Comparison of ENCODE assay signal across 11 mouse cellular contexts in the genomic region with DNA sequence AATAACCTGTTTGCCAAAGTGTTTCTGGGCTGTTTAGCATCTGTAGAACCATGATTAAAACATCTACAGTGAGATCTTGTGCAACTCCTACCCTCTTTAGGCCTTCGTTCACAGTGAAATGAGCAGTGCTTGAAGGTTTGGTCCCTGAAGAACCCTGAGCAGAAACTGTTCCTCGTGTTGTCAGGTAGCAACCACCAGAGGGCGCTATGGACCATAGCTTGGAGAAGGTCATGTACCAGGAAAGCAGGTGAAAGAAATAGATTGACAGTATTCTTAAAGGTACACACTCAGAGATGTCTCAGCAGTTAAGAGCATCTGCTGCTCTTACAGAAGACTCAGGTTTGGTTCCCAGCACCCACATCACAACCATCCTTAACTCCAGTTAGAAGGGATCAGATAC. TPM values are rescaled to one million over a fixed set of nuclear protein-coding genes. Genes with fewer than 3 reads are reported as not detected.
A peak's percentile ranks its signal among the peaks of the same experiment; 100 is the strongest.
DNase-seq lines count a peak whose midpoint lies in the region; ATAC-seq lines count a peak whose summit lies in the region.
"Had no signal": no experiment of that assay in that cellular context is flagged by ENCODE, and none has a peak within 500 bp of the region (broad histone marks: within the 10 kb centered on the region; RNA-seq: fewer than 3 reads in every experiment).

No protein-coding gene starts in this region.

- ATAC-seq in common myeloid progenitor, adult 5-6 weeks (replicated peaks; ENCODE audit: low read depth, poor library complexity, severe bottlenecking): peak; percentile 60
- ATAC-seq: Patski had no signal

- H3K27ac ChIP-seq in limb, embryonic 10.5 days: no peak overlapping the region
- H3K27ac ChIP-seq: neural tube, embryonic 12.5 days had no signal

- peaks cover 21% of the 10 kb centered on the region for H3K4me1 ChIP-seq in limb, embryonic 10.5 days

- WGBS in limb, embryonic 10.5 days: 30% methylated on average over 3 of the region's 3 CpGs

- peak; percentile 65 for DNase-seq in embryo, embryonic 10 days (ENCODE audit: low spot score)
- DNase-seq in embryo, embryonic 11 days: no peak
- DNase-seq in ovary, postnatal 36 days (ENCODE audit: low spot score): peak; percentile 47
- no peak for DNase-seq in ovary, postnatal 10 days (ENCODE audit: low spot score)
- peak; percentile 60 for DNase-seq in limb, embryonic 10.5 days (ENCODE audit: low spot score)
- DNase-seq in spleen, postnatal 14 days (ENCODE audit: low spot score in 2 of 2): peak; percentile 29 to 61
- DNase-seq in frontal cortex, postnatal 10 days (ENCODE audit: low spot score in 2 of 2): no peak

- H3K36me3 ChIP-seq in limb, embryonic 10.5 days: peaks cover 9% of the 10 kb centered on the region; the same call in 1 of the 2 replicates
- H3K36me3 ChIP-seq: neural tube, embryonic 12.5 days had no signal

- H3K27me3 ChIP-seq in limb, embryonic 10.5 days (ENCODE audit: low read depth, poor library complexity, severe bottlenecking): peaks cover 12% of the 10 kb centered on the region
- H3K27me3 ChIP-seq: neural tube, embryonic 12.5 days; Patski had no signal

- H3K9me3 ChIP-seq in limb, embryonic 10.5 days (replicated peaks): no peaks in the 10 kb centered on the region
- H3K9me3 ChIP-seq: neural tube, embryonic 12.5 days had no signal

- no peak overlapping the region for H3K4me3 ChIP-seq in limb, embryonic 10.5 days
- H3K4me3 ChIP-seq: neural tube, embryonic 12.5 days had no signal

RNA-seq across cellular contexts. Expression of a gene that starts 13.5 kb away (rescaled TPM):
- total RNA-seq in common myeloid progenitor, adult 5-6 weeks (2017): 13.3 and 25.7 TPM in 2 replicates
- 11.2 and 12.4 TPM in 2 replicates for polyA plus RNA-seq in limb, embryonic 10.5 days (2016; fragmentation: Nextera tagmentation; extraction: Ambion mirVana)

RNA-seq across cellular contexts. Expression of a gene that starts 44.7 kb away (rescaled TPM):
- not detected in 2 replicates for total RNA-seq in common myeloid progenitor, adult 5-6 weeks (2017)
- polyA plus RNA-seq in limb, embryonic 10.5 days (2016; fragmentation: Nextera tagmentation; extraction: Ambion mirVana): 3.3 and 8.5 TPM in 2 replicates
- total RNA-seq: hematopoietic stem cell, adult 5-6 weeks had no signal
- polyA plus RNA-seq: Patski had no signal

Comparison
In these comparisons a context has a peak if more than half of its experiments do, and no peak if none do; other contexts are left out.
1. DNase-seq: peak in embryo, embryonic 10 days (single experiment), ovary, postnatal 36 days (single experiment), limb, embryonic 10.5 days (single experiment) and spleen, postnatal 14 days (2 of 2); none in embryo, embryonic 11 days (single experiment), ovary, postnatal 10 days (single experiment) and frontal cortex, postnatal 10 days (0 of 2).